Mouse (Mus musculus) embryonic facial prominence, embryonic 11.5 days (tissue): ENCODE data around the gene Pkdcc. TPM values are rescaled to one million over a fixed set of nuclear protein-coding genes. Genes with fewer than 3 reads are reported as not detected.

Experiments used
- ATAC-seq: fragments of 200-750 bp; cut with Nextera tagmentation; replicated peaks from 2 replicates; pipeline ENCODE4 v1.8.0; 2017; ENCODE audit warnings: low read depth; ENCODE audit not compliant: insufficient number of reproducible peaks, low FRiP score, low TSS enrichment
- DNase-seq: peaks from one replicate; pipeline ENCODE4 v3.0.0-alpha.2; 2015; ENCODE audit warnings: low spot score
- H3K27ac ChIP-seq: fragments of 300-500 bp; sonication (generic); replicated peaks from 2 replicates; pipeline ENCODE4 v1.5.1; 2014; ENCODE audit warnings: mild to moderate bottlenecking, low read depth, low read length, control low read depth
- H3K27me3 ChIP-seq: fragments of 300-500 bp; sonication (generic); 2 replicates; pipeline ENCODE4 v1.6.1; 2014; ENCODE audit warnings: mild to moderate bottlenecking, low read length, moderate library complexity, mixed read lengths; ENCODE audit not compliant: control insufficient read depth, insufficient read depth
- H3K36me3 ChIP-seq: fragments of 300-500 bp; sonication (generic); replicated peaks from 2 replicates; pipeline ENCODE4 v1.6.1; 2014; ENCODE audit warnings: low read depth, mild to moderate bottlenecking, low read length, moderate library complexity, mixed read lengths; ENCODE audit not compliant: control insufficient read depth, insufficient read depth
- H3K4me1 ChIP-seq: fragments of 300-500 bp; sonication (generic); 2 replicates; pipeline ENCODE4 v1.6.1; 2014; ENCODE audit warnings: low read length, mixed read lengths; ENCODE audit not compliant: control insufficient read depth, insufficient read depth
- H3K4me2 ChIP-seq: fragments of 300-500 bp; sonication (generic); 2 replicates; pipeline ENCODE4 v1.6.1; 2014; ENCODE audit warnings: low read depth, mild to moderate bottlenecking, control low read depth, low read length, moderate library complexity
- H3K4me3 ChIP-seq: fragments of 300-500 bp; sonication (generic); 2 replicates; pipeline ENCODE4 v1.5.1; 2014; ENCODE audit warnings: low read depth, low read length, control low read depth
- H3K9ac ChIP-seq: fragments of 300-500 bp; sonication (generic); replicated peaks from 2 replicates; pipeline ENCODE4 v1.6.1; 2014; ENCODE audit warnings: mild to moderate bottlenecking, control low read depth, low read length
- H3K9me3 ChIP-seq: fragments of 300-500 bp; sonication (generic); replicated peaks from 2 replicates; pipeline ENCODE4 v1.6.1; 2016; ENCODE audit warnings: mild to moderate bottlenecking, low read length, inconsistent platforms, mixed read lengths; ENCODE audit not compliant: control insufficient read depth
- WGBS: fragments of 180-500 bp; shearing (Covaris S2); extraction: QIAGEN DNeasy Blood & Tissue Kit; methylation state at CpG from one replicate; pipeline ENCODE4 v1.1.7; 2014; 5-methylcytosine and 5-hydroxymethylcytosine counted together
- polyA plus RNA-seq: library from polyadenylated mRNA; unstranded; fragments of >200 nt; fragmentation: Nextera tagmentation; extraction: Ambion mirVana; gene quantifications from 2 replicates; pipeline ENCODE4 v1.2.1, GENCODE M21; 2014

Pkdcc gene
- polyA plus RNA-seq, 1 experiment from 2014 or later, result 23.4 TPM

DNA sequence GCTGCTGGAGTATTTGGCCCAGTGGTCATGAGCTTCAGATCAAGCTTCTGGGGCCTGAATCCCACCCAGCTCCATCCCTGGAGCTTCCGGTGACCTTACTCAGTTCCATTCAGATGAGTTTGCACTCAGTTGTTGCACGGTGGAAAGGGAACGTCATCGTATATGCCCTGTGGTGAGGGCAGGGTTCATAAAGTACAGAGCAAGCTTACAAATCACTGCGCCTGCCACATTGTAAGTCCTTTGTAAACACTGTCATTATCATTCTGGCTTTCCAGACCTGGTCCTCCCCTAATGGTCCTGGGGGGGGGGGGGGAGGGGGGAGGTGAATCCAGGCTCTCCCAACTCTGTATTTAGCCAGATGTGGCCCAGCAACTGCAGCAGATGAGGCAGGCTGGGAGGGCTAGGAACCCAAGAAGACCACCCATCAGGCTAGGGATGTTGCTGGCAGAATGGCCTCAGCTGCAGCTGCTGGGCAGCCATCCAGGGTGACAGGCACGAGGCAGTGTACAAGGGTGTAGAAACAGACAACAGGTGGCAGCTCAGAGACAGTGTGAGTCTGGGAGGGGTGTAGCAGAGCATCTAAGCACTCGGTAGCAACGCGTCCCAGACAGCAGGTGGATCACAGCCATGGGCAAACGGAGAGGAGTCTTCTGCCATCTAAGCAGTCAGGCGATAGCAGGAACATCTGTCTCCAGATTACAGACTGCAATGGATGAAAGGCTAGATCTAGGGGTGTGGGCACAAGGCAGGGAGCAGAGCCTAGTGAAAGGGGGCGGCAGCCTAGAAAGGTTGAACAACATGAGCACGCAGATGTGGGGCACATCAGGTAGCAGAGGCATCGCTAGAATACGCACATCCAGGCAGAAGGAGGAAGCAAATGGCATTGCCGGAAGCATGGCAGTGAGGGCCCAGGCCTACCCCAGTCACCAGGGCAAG lies 23.3 kb downstream of the Pkdcc start:
- Histone ChIP-seq H3K36me3 (no peaks in the 10 kb centered on the region), H3K9ac (no peak overlapping the region), H3K27me3 (no peaks in the 10 kb centered on the region), H3K4me3 (no peak overlapping the region), H3K4me1 (no peaks in the 10 kb centered on the region), H3K4me2 (no peak overlapping the region), H3K27ac (no peak overlapping the region), H3K9me3 (no peaks in the 10 kb centered on the region)
- ATAC-seq (0 out of 2 replicates have a peak, but pooled peaks have one; percentile 42), DNase-seq (peak; percentile 24)
- 77% methylated on average over 16 of the region's 16 CpGs for WGBS

DNA sequence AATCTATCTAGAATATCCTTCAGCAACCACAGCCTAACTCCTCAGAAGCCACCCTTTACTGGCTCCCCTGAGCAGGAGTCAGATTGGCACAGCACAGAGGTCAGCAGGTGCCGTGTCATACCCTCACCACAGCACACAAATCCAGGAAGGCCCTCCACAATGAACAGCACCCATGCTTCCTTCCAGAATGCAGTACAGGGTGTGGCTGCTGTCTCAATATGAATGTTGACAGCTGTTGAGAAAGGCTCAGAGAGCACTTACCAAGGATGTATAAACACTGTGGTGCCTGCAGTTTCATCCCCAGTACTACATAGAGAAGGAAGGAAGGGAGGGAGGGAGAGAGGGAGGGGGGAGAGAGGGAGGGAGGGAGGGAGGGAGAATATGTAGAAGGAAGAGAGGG lies 29.4 kb downstream of the Pkdcc start:
- no peak for DNase-seq
- H3K4me3 ChIP-seq, result no peak overlapping the region
- no peaks in the 10 kb centered on the region for H3K36me3 ChIP-seq
- WGBS, result 79% methylated on average over 1 of the region's 1 CpGs
- H3K27me3 ChIP-seq, result no peaks in the 10 kb centered on the region
- no peaks in the 10 kb centered on the region for H3K4me1 ChIP-seq
- H3K4me2 ChIP-seq, result no peak overlapping the region
- H3K27ac ChIP-seq, result no peak overlapping the region
- H3K9ac ChIP-seq, result no peak overlapping the region
- no peak for ATAC-seq
- no peaks in the 10 kb centered on the region for H3K9me3 ChIP-seq

DNA sequence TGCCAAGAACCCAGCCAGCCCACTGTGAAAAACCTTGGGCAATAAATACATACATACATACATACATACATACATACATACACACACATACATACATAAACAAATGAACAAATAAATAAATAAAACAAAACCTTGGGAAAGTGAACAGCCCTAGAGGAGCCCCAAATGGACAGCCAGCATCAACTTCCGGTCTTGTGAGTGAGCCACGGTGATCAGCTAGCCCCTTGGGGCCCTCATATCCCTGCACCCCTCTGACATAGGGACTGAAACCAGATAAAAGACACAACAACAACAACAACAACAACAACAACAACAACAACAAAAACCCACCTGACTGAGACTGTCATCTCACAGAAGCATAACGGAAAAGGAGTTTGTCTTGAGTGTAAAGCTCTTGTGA lies 30.4 kb downstream of the Pkdcc start:
- H3K9ac ChIP-seq, result no peak overlapping the region
- WGBS, result 84% methylated on average over 3 of the region's 3 CpGs

DNA sequence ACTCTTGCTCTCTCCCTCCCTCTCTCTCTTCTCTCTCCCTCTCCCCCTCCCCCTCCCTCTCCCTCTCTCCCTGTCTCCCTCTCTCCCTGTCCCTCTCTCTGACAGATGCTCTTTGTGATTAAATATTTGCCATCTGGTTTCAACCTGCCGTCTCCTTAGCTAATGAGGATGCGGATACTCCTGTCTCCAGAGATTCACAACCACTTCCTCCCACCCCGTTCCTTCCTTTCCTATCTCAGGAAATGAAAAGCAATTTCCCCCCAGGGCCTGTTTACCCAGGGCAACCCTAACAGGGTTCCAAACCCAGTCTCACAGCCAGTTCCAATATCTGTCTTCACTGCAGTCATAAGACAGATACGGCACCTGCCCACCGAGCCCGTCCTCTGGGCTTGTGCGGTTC lies 31.0 kb downstream of the Pkdcc start:
- no peak overlapping the region for H3K9ac ChIP-seq
- H3K27me3 ChIP-seq, result no peaks in the 10 kb centered on the region
- no peaks in the 10 kb centered on the region for H3K9me3 ChIP-seq
- H3K27ac ChIP-seq, result no peak overlapping the region
- H3K4me2 ChIP-seq, result no peak overlapping the region
- no peaks in the 10 kb centered on the region for H3K36me3 ChIP-seq
- ATAC-seq (no peak), DNase-seq (no peak)
- H3K4me1 ChIP-seq, result no peaks in the 10 kb centered on the region
- WGBS, result 36% methylated on average over 7 of the region's 7 CpGs
- H3K4me3 ChIP-seq, result no peak overlapping the region

More for the DNA sequence above, 30.4 kb downstream of the Pkdcc start:
- ATAC-seq, result no peak
- Histone ChIP-seq H3K27ac (no peak overlapping the region), H3K4me3 (no peak overlapping the region), H3K4me1 (no peaks in the 10 kb centered on the region), H3K9me3 (no peaks in the 10 kb centered on the region), H3K27me3 (no peaks in the 10 kb centered on the region), H3K36me3 (no peaks in the 10 kb centered on the region), H3K4me2 (no peak overlapping the region)
- no peak for DNase-seq

DNA sequence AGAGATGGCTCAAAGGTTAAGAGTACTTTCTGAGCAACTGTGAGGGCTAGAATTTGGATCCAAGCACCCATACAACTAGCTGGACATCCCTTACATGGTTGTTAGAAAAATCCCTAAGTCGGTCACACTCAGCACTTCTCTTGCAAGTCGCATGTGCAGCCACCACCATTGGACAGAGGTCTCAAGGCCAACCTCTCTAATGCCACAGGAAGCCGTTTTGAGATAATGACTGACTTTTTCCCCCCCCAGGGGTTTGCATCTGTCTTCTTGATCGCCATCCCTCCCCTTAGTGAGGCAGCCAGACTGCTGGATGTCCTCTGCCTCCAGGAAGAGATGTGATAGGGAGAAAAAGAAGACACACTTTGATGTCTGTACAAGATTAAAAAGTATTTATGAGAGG lies 32.1 kb downstream of the Pkdcc start:
- H3K27ac ChIP-seq, result no peak overlapping the region
- no peak overlapping the region for H3K9ac ChIP-seq
- 0 out of 2 replicates have a peak, but pooled peaks cover 2% of the 10 kb centered on the region for H3K4me1 ChIP-seq
- ATAC-seq (no peak), DNase-seq (no peak)
- H3K27me3 ChIP-seq, result no peaks in the 10 kb centered on the region
- H3K4me2 ChIP-seq, result no peak overlapping the region
- H3K4me3 ChIP-seq, result no peak overlapping the region
- 51% methylated on average over 4 of the region's 4 CpGs for WGBS
- no peaks in the 10 kb centered on the region for H3K9me3 ChIP-seq
- H3K36me3 ChIP-seq, result no peaks in the 10 kb centered on the region

DNA sequence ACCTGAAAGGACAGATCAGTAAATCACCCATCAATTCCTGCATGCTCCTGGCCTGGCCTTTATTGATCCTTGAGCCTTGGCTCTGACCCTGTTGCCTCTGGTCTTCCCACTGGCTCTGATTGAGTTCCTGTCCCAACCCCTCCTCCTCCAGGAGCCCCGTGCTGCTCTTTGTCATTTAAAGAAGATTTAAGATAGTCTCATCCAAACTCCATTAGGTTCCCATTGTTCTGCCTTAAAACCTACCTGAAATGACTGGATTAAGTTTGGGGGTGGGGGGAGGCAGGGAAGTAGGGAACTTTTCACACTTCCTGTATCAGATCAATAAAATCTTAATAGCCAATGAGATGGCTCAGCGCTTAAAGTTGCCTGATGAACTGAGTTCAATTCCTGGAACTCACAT lies 33.4 kb downstream of the Pkdcc start:
- Histone ChIP-seq H3K9ac (no peak overlapping the region), H3K27ac (no peak overlapping the region), H3K9me3 (no peaks in the 10 kb centered on the region), H3K4me2 (no peak overlapping the region), H3K4me3 (no peak overlapping the region), H3K27me3 (no peaks in the 10 kb centered on the region), H3K4me1 (0 out of 2 replicates have a peak, but pooled peaks cover 2% of the 10 kb centered on the region), H3K36me3 (no peaks in the 10 kb centered on the region)
- DNase-seq (no peak), ATAC-seq (no peak)
- WGBS, result 49% methylated on average over 2 of the region's 2 CpGs

DNA sequence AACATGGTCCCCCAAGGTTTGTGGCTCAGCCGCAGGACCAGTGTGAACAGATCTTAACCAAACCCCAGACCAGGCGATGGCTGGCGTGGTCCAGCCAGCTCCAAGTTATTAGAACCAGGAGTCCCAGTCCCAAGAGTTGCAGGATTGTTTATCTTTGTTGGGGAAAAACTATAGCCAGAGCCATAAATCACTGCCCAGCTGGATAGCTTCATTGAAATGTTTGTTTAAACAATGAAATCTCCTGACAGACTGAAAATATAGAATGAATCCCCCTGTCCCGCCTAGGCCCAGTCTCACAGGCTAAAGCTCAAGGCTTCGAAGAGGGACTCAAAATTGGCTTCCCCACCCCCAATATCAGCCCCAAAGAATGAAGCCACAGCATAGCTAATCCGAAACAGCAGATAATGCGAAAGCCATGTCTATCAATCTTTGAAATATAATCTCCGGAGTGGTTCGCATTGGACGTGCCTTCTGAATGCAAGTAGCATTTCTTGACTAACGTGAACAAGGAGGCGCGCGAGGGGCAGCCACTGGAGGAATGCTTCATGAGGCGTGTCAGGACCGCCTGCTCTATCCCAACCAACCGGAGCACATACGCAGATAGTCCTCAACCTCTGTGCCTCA lies 35.9 kb downstream of the Pkdcc start:
- ATAC-seq (0 out of 2 replicates have a peak, but pooled peaks have one; percentile 42), DNase-seq (peak; percentile 53)
- no peak overlapping the region for H3K4me2 ChIP-seq
- H3K4me3 ChIP-seq, result no peak overlapping the region
- no peak overlapping the region for H3K9ac ChIP-seq
- H3K9me3 ChIP-seq, result no peaks in the 10 kb centered on the region; the same call in 1 of the 2 replicates
- no peaks in the 10 kb centered on the region for H3K36me3 ChIP-seq
- 0 out of 2 replicates have a peak, but pooled peaks cover 2% of the 10 kb centered on the region for H3K4me1 ChIP-seq
- no peaks in the 10 kb centered on the region for H3K27me3 ChIP-seq
- H3K27ac ChIP-seq, result no peak overlapping the region
- 65% methylated on average over 18 of the region's 18 CpGs for WGBS
